Mouse (Mus musculus): ENCODE measurements around the gene Sept12. TPM values are rescaled to one million over a fixed set of nuclear protein-coding genes. Genes with fewer than 3 reads are reported as not detected.
A peak's percentile ranks its signal among the peaks of the same experiment; 100 is the strongest.

The Sept12 gene
- not detected in 2 replicates for polyA plus RNA-seq (2015; fragmentation: Nextera tagmentation; extraction: Ambion mirVana)

GRCm38 (mm10) chr16:4997553-4997952 is at the start of gene Sept12:
Sept12 (minus strand) TSS chr16:4997852.
- no peaks in the 10 kb centered on the region for H3K27me3 ChIP-seq (replicated peaks)
- H3K36me3 ChIP-seq = no peaks in the 10 kb centered on the region
- no peak within 1 kb of the TSS for H3K27ac ChIP-seq
- H3K4me1 ChIP-seq (replicated peaks) = peaks cover 7% of the 10 kb centered on the region
- H3K9me3 ChIP-seq = no peaks in the 10 kb centered on the region
- H3K4me3 ChIP-seq (replicated peaks) = no peak within 1 kb of the TSS
- ATAC-seq = peak; percentile 49; the same call in 1 of the 2 replicates
- WGBS = 27% methylated on average over 3 of the region's 3 CpGs
- no peak within 1 kb of the TSS for H3K9ac ChIP-seq
- H3K4me2 ChIP-seq (replicated peaks) = no peak within 1 kb of the TSS

- Histone ChIP-seq H3K9me3 (no peaks in the 10 kb centered on the region), H3K36me3 (peaks cover 22% of the 10 kb centered on the region)
- ATAC-seq = no peak
Observed at GRCm38 (mm10) chr16:5045322-5045721, 47.7 kb upstream of the Sept12 start.

GRCm38 (mm10) chr16:5036649-5037234 is 39.1 kb upstream of the Sept12 start:
- Histone ChIP-seq H3K4me3 (replicated peaks) (no peak overlapping the region), H3K4me1 (replicated peaks) (no peaks in the 10 kb centered on the region), H3K27me3 (replicated peaks) (no peaks in the 10 kb centered on the region), H3K9ac (no peak overlapping the region), H3K4me2 (replicated peaks) (no peak overlapping the region), H3K27ac (no peak overlapping the region), H3K9me3 (no peaks in the 10 kb centered on the region), H3K36me3 (peaks cover 43% of the 10 kb centered on the region)
- no peak for ATAC-seq
- WGBS = 86% methylated on average over 5 of the region's 5 CpGs

More at GRCm38 (mm10) chr16:5045322-5045721, 47.7 kb upstream of the Sept12 start:
- Histone ChIP-seq H3K27ac (no peak overlapping the region), H3K9ac (no peak overlapping the region), H3K4me3 (replicated peaks) (no peak overlapping the region), H3K27me3 (replicated peaks) (no peaks in the 10 kb centered on the region), H3K4me2 (replicated peaks) (no peak overlapping the region), H3K4me1 (replicated peaks) (0 out of 2 replicates have a peak, but pooled peaks cover 5% of the 10 kb centered on the region)
- WGBS = 90% methylated on average over 3 of the region's 3 CpGs

GRCm38 (mm10) chr16:5035591-5035990 is 37.9 kb upstream of the Sept12 start:
- H3K9ac ChIP-seq = no peak overlapping the region
- H3K4me1 ChIP-seq (replicated peaks) = no peaks in the 10 kb centered on the region
- no peak overlapping the region for H3K27ac ChIP-seq
- no peak overlapping the region for H3K4me3 ChIP-seq (replicated peaks)
- no peaks in the 10 kb centered on the region for H3K27me3 ChIP-seq (replicated peaks)
- ATAC-seq = no peak
- WGBS = 95% methylated on average over 3 of the region's 3 CpGs
- H3K9me3 ChIP-seq = no peaks in the 10 kb centered on the region
- H3K4me2 ChIP-seq (replicated peaks) = no peak overlapping the region
- H3K36me3 ChIP-seq = peaks cover 47% of the 10 kb centered on the region

GRCm38 (mm10) chr16:5029847-5030246 is 32.2 kb upstream of the Sept12 start:
- no peak overlapping the region for H3K9ac ChIP-seq
- H3K27me3 ChIP-seq (replicated peaks) = no peaks in the 10 kb centered on the region
- H3K9me3 ChIP-seq = no peaks in the 10 kb centered on the region
- WGBS = 59% methylated on average over 2 of the region's 2 CpGs
- peak; percentile 59 for ATAC-seq
- H3K4me2 ChIP-seq (replicated peaks) = no peak overlapping the region
- H3K4me3 ChIP-seq (replicated peaks) = no peak overlapping the region
- H3K27ac ChIP-seq = no peak overlapping the region
- peaks cover 62% of the 10 kb centered on the region for H3K36me3 ChIP-seq
- no peaks in the 10 kb centered on the region for H3K4me1 ChIP-seq (replicated peaks)

- H3K4me1 ChIP-seq (replicated peaks) = no peaks in the 10 kb centered on the region
- no peaks in the 10 kb centered on the region for H3K9me3 ChIP-seq
- WGBS = 92% methylated on average over 3 of the region's 3 CpGs
- no peak overlapping the region for H3K4me2 ChIP-seq (replicated peaks)
- no peak overlapping the region for H3K4me3 ChIP-seq (replicated peaks)
- ATAC-seq = no peak
- H3K9ac ChIP-seq = no peak overlapping the region
- peaks cover 55% of the 10 kb centered on the region for H3K36me3 ChIP-seq
- H3K27ac ChIP-seq = no peak overlapping the region
- no peaks in the 10 kb centered on the region for H3K27me3 ChIP-seq (replicated peaks)
Observed at GRCm38 (mm10) chr16:5024021-5024420, 26.4 kb upstream of the Sept12 start.

- ATAC-seq = no peak
- Histone ChIP-seq H3K27me3 (replicated peaks) (no peaks in the 10 kb centered on the region), H3K9me3 (no peaks in the 10 kb centered on the region), H3K4me2 (replicated peaks) (no peak overlapping the region), H3K4me3 (replicated peaks) (no peak overlapping the region), H3K4me1 (replicated peaks) (peaks cover 12% of the 10 kb centered on the region; the same call in 1 of the 2 replicates), H3K36me3 (peaks cover 46% of the 10 kb centered on the region), H3K9ac (no peak overlapping the region), H3K27ac (no peak overlapping the region; the same call in 1 of the 2 replicates)
- WGBS = 81% methylated on average over 4 of the region's 4 CpGs
Observed at GRCm38 (mm10) chr16:5014578-5014977, 16.9 kb upstream of the Sept12 start.

- Histone ChIP-seq H3K27ac (peak within 1 kb of the TSS; percentile 56), H3K4me2 (replicated peaks) (peak within 1 kb of the TSS; percentile 83), H3K9ac (peak within 1 kb of the TSS; percentile 66), H3K36me3 (peaks cover 33% of the 10 kb centered on the region), H3K9me3 (no peaks in the 10 kb centered on the region), H3K4me3 (replicated peaks) (peak within 1 kb of the TSS; percentile 71), H3K27me3 (replicated peaks) (no peaks in the 10 kb centered on the region), H3K4me1 (replicated peaks) (peaks cover 12% of the 10 kb centered on the region; the same call in 1 of the 2 replicates)
- ATAC-seq = peak; percentile 97
- under 1% methylated on average over 63 of the region's 63 CpGs for WGBS
Observed at GRCm38 (mm10) chr16:5013054-5013838, 15.6 kb upstream of the Sept12 start, which contains the start of gene Rogdi. Rogdi (minus strand) TSS chr16:5013553.

GRCm38 (mm10) chr16:5012036-5013005 is 14.7 kb upstream of the Sept12 start:
- Histone ChIP-seq H3K4me1 (replicated peaks) (peaks cover 12% of the 10 kb centered on the region; the same call in 1 of the 2 replicates), H3K9ac (peak overlapping the region; percentile 66), H3K27me3 (replicated peaks) (no peaks in the 10 kb centered on the region), H3K27ac (no peak overlapping the region), H3K36me3 (peaks cover 25% of the 10 kb centered on the region), H3K4me3 (replicated peaks) (peak overlapping the region; percentile 71), H3K4me2 (replicated peaks) (peak overlapping the region; percentile 83), H3K9me3 (no peaks in the 10 kb centered on the region)
- WGBS = 44% methylated on average over 13 of the region's 13 CpGs
- no peak for ATAC-seq

- H3K9me3 ChIP-seq = no peaks in the 10 kb centered on the region
- no peak for ATAC-seq
- no peak overlapping the region for H3K9ac ChIP-seq
- no peak overlapping the region for H3K4me3 ChIP-seq (replicated peaks)
- H3K27me3 ChIP-seq (replicated peaks) = no peaks in the 10 kb centered on the region
- WGBS = 85% methylated on average over 7 of the region's 7 CpGs
- peaks cover 12% of the 10 kb centered on the region; the same call in 1 of the 2 replicates for H3K4me1 ChIP-seq (replicated peaks)
- H3K36me3 ChIP-seq = peaks cover 17% of the 10 kb centered on the region
- no peak overlapping the region for H3K27ac ChIP-seq
- no peak overlapping the region for H3K4me2 ChIP-seq (replicated peaks)
Observed at GRCm38 (mm10) chr16:5011285-5011684, 13.6 kb upstream of the Sept12 start.

GRCm38 (mm10) chr16:5010371-5010935 is 12.8 kb upstream of the Sept12 start:
- no peaks in the 10 kb centered on the region for H3K9me3 ChIP-seq
- H3K9ac ChIP-seq = no peak overlapping the region
- peaks cover 10% of the 10 kb centered on the region for H3K36me3 ChIP-seq
- no peak overlapping the region for H3K4me2 ChIP-seq (replicated peaks)
- H3K27me3 ChIP-seq (replicated peaks) = no peaks in the 10 kb centered on the region
- H3K4me3 ChIP-seq (replicated peaks) = no peak overlapping the region
- H3K27ac ChIP-seq = no peak overlapping the region
- ATAC-seq = no peak
- H3K4me1 ChIP-seq (replicated peaks) = peaks cover 12% of the 10 kb centered on the region; the same call in 1 of the 2 replicates
- WGBS = 85% methylated on average over 10 of the region's 10 CpGs

Measured in intestine, embryonic 15.5 days (tissue).